Mouse (Mus musculus) myocyte (in vitro differentiated cells): ENCODE data around the gene Pgs1. TPM values are rescaled to one million over a fixed set of nuclear protein-coding genes. Genes with fewer than 3 reads are reported as not detected.

Source experiments
- H3K27me3 ChIP-seq: one replicate; pipeline ENCODE4 v1.6.1; 2011; ENCODE audit not compliant: control insufficient read depth, insufficient read depth, insufficient read length
- H3K36me3 ChIP-seq: one replicate; pipeline ENCODE4 v1.6.1; 2011; ENCODE audit not compliant: control insufficient read depth, insufficient read depth
- H3K4me2 ChIP-seq: one replicate; pipeline ENCODE4 v1.6.1; 2011; ENCODE audit warnings: low read depth, control low read depth
- H3K4me3 ChIP-seq: one replicate; pipeline ENCODE4 v1.5.1; 2011; ENCODE audit warnings: mild to moderate bottlenecking, control low read depth, moderate library complexity
- H3K79me2 ChIP-seq: one replicate; pipeline ENCODE4 v1.6.1; 2011; ENCODE audit not compliant: control insufficient read depth, insufficient read depth
- H3ac ChIP-seq: one replicate; pipeline ENCODE4 v1.6.1; 2011; ENCODE audit not compliant: control insufficient read depth, insufficient read length
- CEBPB ChIP-seq: IDR thresholded peaks from 2 replicates; pipeline ENCODE4 v1.6.1; 2011; ENCODE audit warnings: mild to moderate bottlenecking, moderate library complexity; ENCODE audit not compliant: poor library complexity, insufficient read depth, severe bottlenecking
- E2F4 ChIP-seq: IDR thresholded peaks from one replicate; pipeline ENCODE4 v1.6.1; 2011; ENCODE audit warnings: mild to moderate bottlenecking, control low read depth, moderate library complexity; ENCODE audit not compliant: insufficient read depth
- MAX ChIP-seq: IDR thresholded peaks from one replicate; pipeline ENCODE4 v1.6.1; 2011; ENCODE audit warnings: low read depth, mild to moderate bottlenecking, control low read depth
- MYOD1 ChIP-seq, 3 experiments: IDR thresholded peaks; one replicate each; pipeline ENCODE4 v1.6.1; 2011; ENCODE audit warnings: control low read depth in 2 of 3, low read depth in 2 of 3, mild to moderate bottlenecking in 2 of 3, moderate library complexity in 1 of 3; ENCODE audit not compliant: insufficient read length in 2 of 3, control insufficient read depth in 1 of 3
- MYOG ChIP-seq, 3 experiments: IDR thresholded peaks; one replicate each; pipeline ENCODE4 v1.6.1; 2011; ENCODE audit warnings: control low read depth in 2 of 3, low read depth in 2 of 3, mild to moderate bottlenecking in 2 of 3; ENCODE audit not compliant: insufficient read length in 2 of 3, control insufficient read depth in 1 of 3, insufficient read depth in 1 of 3
- POLR2A ChIP-seq: IDR thresholded peaks from one replicate; pipeline ENCODE4 v1.6.1; 2011; ENCODE audit warnings: low read depth, mild to moderate bottlenecking, control low read depth, moderate library complexity; ENCODE audit not compliant: insufficient read length
- POLR2AphosphoS2 ChIP-seq: IDR thresholded peaks from one replicate; pipeline ENCODE4 v1.6.1; 2011; ENCODE audit warnings: low read depth, control low read depth; ENCODE audit not compliant: insufficient read length
- REST ChIP-seq: IDR thresholded peaks from one replicate; pipeline ENCODE4 v1.6.1; 2011; ENCODE audit warnings: mild to moderate bottlenecking, control low read depth, moderate library complexity; ENCODE audit not compliant: insufficient read depth, insufficient read length
- SRF ChIP-seq: IDR thresholded peaks from one replicate; pipeline ENCODE4 v1.6.1; 2011; ENCODE audit warnings: low read depth; ENCODE audit not compliant: control insufficient read depth, insufficient read length
- TCF12 ChIP-seq: IDR thresholded peaks from one replicate; pipeline ENCODE4 v1.6.1; 2011; ENCODE audit warnings: mild to moderate bottlenecking, control low read depth; ENCODE audit not compliant: poor library complexity, insufficient read depth, severe bottlenecking
- TCF3 ChIP-seq: IDR thresholded peaks from one replicate; pipeline ENCODE4 v1.6.1; 2011; ENCODE audit warnings: low read depth, control low read depth; ENCODE audit not compliant: insufficient read length
- USF1 ChIP-seq: IDR thresholded peaks from one replicate; pipeline ENCODE4 v1.6.1; 2011; ENCODE audit warnings: low read depth, mild to moderate bottlenecking, control low read depth, moderate library complexity
- polyA plus RNA-seq: library from polyadenylated mRNA; unstranded; fragments of >200 nt; fragmentation: generic; extraction: Trizol; gene quantifications from one replicate; pipeline ENCODE4 v1.2.1, GENCODE M21; 2012; ENCODE audit warnings: missing spikeins

Pgs1 gene
- polyA plus RNA-seq, 1 experiment, result 61.6 TPM

GRCm38 (mm10) chr11:118013339-118013738, 27.2 kb downstream of the Pgs1 start:
- H3ac ChIP-seq, result no peak overlapping the region
- H3K4me3 ChIP-seq, result no peak overlapping the region

GRCm38 (mm10) chr11:118014391-118014995, 28.4 kb downstream of the Pgs1 start:
- Histone ChIP-seq H3K4me3 (no peak overlapping the region), H3K27me3 (no peaks in the 10 kb centered on the region), H3K36me3 (peaks cover 14% of the 10 kb centered on the region), H3K4me2 (no peak overlapping the region), H3ac (no peak overlapping the region), H3K79me2 (peaks cover 81% of the 10 kb centered on the region)
- no peak for TF ChIP-seq POLR2A
- TF ChIP-seq SRF, result no peak
- TF ChIP-seq REST, result no peak
- no peak for TF ChIP-seq MAX
- no peak for TF ChIP-seq TCF3
- no peak for TF ChIP-seq TCF12
- TF ChIP-seq MYOD1 (IDR thresholded peaks at IDR 0.05; ENCODE audit: control insufficient read depth in 1 of 3, insufficient read length in 2 of 3, low read depth in 2 of 3), result no peak
- no peak for TF ChIP-seq USF1
- TF ChIP-seq CEBPB, result no peak
- TF ChIP-seq MYOG (IDR thresholded peaks at IDR 0.05; ENCODE audit: control insufficient read depth in 1 of 3, insufficient read depth in 1 of 3, insufficient read length in 2 of 3, low read depth in 2 of 3), result no peak
- no peak for TF ChIP-seq E2F4
- no peak for TF ChIP-seq POLR2AphosphoS2

More at GRCm38 (mm10) chr11:118013339-118013738, 27.2 kb downstream of the Pgs1 start:
- H3K36me3 ChIP-seq, result peaks cover 8% of the 10 kb centered on the region
- no peak for TF ChIP-seq USF1
- TF ChIP-seq TCF3, result no peak
- no peak for TF ChIP-seq E2F4
- TF ChIP-seq MYOD1 (IDR thresholded peaks at IDR 0.05; ENCODE audit: control insufficient read depth in 1 of 3, insufficient read length in 2 of 3, low read depth in 2 of 3), result peak in 2 of 3 experiments; percentile 70 to 77
- peak; percentile 51 to 91 (median 58) for TF ChIP-seq MYOG (IDR thresholded peaks at IDR 0.05; ENCODE audit: control insufficient read depth in 1 of 3, insufficient read depth in 1 of 3, insufficient read length in 2 of 3, low read depth in 2 of 3)
- no peak for TF ChIP-seq CEBPB
- peak; percentile 10 for TF ChIP-seq TCF12
- no peak for TF ChIP-seq SRF
- no peak for TF ChIP-seq POLR2AphosphoS2
- no peak for TF ChIP-seq REST
- no peak for TF ChIP-seq MAX
- no peak for TF ChIP-seq POLR2A
- peak overlapping the region; percentile 50 for H3K4me2 ChIP-seq
- peaks cover 84% of the 10 kb centered on the region for H3K79me2 ChIP-seq
- H3K27me3 ChIP-seq, result no peaks in the 10 kb centered on the region

- Histone ChIP-seq H3K79me2 (peaks cover 71% of the 10 kb centered on the region), H3K27me3 (no peaks in the 10 kb centered on the region), H3ac (no peak overlapping the region), H3K4me2 (peak overlapping the region; percentile 40), H3K36me3 (peaks cover 14% of the 10 kb centered on the region), H3K4me3 (no peak overlapping the region)
- TF ChIP-seq TCF3 (no peak), E2F4 (no peak), USF1 (no peak), MAX (no peak), CEBPB (no peak), TCF12 (no peak), MYOG (IDR thresholded peaks at IDR 0.05; ENCODE audit: control insufficient read depth in 1 of 3, insufficient read depth in 1 of 3, insufficient read length in 2 of 3, low read depth in 2 of 3) (no peak), POLR2AphosphoS2 (no peak), REST (no peak), SRF (no peak), POLR2A (no peak), MYOD1 (IDR thresholded peaks at IDR 0.05; ENCODE audit: control insufficient read depth in 1 of 3, insufficient read length in 2 of 3, low read depth in 2 of 3) (no peak)
These were observed 29.5 kb downstream of the Pgs1 start for GRCm38 (mm10) chr11:118015381-118016145.

GRCm38 (mm10) chr11:118018328-118018727, 32.2 kb downstream of the Pgs1 start:
- Histone ChIP-seq H3K4me3 (no peak overlapping the region), H3K36me3 (peaks cover 20% of the 10 kb centered on the region), H3K27me3 (no peaks in the 10 kb centered on the region), H3ac (no peak overlapping the region), H3K79me2 (peaks cover 51% of the 10 kb centered on the region), H3K4me2 (no peak overlapping the region)
- TF ChIP-seq POLR2AphosphoS2, result no peak
- TF ChIP-seq REST, result no peak
- no peak for TF ChIP-seq TCF12
- TF ChIP-seq MYOG (IDR thresholded peaks at IDR 0.05; ENCODE audit: control insufficient read depth in 1 of 3, insufficient read depth in 1 of 3, insufficient read length in 2 of 3, low read depth in 2 of 3), result no peak
- no peak for TF ChIP-seq USF1
- no peak for TF ChIP-seq E2F4
- TF ChIP-seq POLR2A, result no peak
- no peak for TF ChIP-seq CEBPB
- no peak for TF ChIP-seq MYOD1 (IDR thresholded peaks at IDR 0.05; ENCODE audit: control insufficient read depth in 1 of 3, insufficient read length in 2 of 3, low read depth in 2 of 3)
- no peak for TF ChIP-seq TCF3
- TF ChIP-seq SRF, result no peak
- TF ChIP-seq MAX, result no peak
